Mouse (Mus musculus): ENCODE measurements around the gene Psmc3. TPM values are rescaled to one million over a fixed set of nuclear protein-coding genes. Genes with fewer than 3 reads are reported as not detected.

The Psmc3 gene
- polyA plus RNA-seq, 1 experiment, result 333 TPM

GRCm38 (mm10) chr2:91059376-91059775 is 5.6 kb downstream of the Psmc3 start:
- no peak overlapping the region for H3K27ac ChIP-seq (ENCODE audit: control insufficient read depth, insufficient read depth, low read depth, low read length, poor library complexity)
- WGBS, result 93% methylated on average over 2 of the region's 2 CpGs
- TF ChIP-seq CTCF (IDR thresholded peaks at IDR 0.05; ENCODE audit: control insufficient read depth, insufficient read depth, low read length) (no peak), POLR2A (IDR thresholded peaks at IDR 0.05; ENCODE audit: borderline replicate concordance, control insufficient read depth, low read depth, low read length) (no peak)
- H3K4me3 ChIP-seq (replicated peaks; ENCODE audit: control insufficient read depth, low read depth, low read length), result no peak overlapping the region
- H3K4me1 ChIP-seq (ENCODE audit: control insufficient read depth, insufficient read depth, low read length), result no peaks in the 10 kb centered on the region; the same call in 1 of the 2 replicates

GRCm38 (mm10) chr2:91060544-91061355 is 6.9 kb downstream of the Psmc3 start:
- TF ChIP-seq POLR2A (IDR thresholded peaks at IDR 0.05; ENCODE audit: borderline replicate concordance, control insufficient read depth, low read depth, low read length) (no peak), CTCF (IDR thresholded peaks at IDR 0.05; ENCODE audit: control insufficient read depth, insufficient read depth, low read length) (peak; percentile 55)
- Histone ChIP-seq H3K27ac (ENCODE audit: control insufficient read depth, insufficient read depth, low read depth, low read length, poor library complexity) (peak overlapping the region; percentile 8), H3K4me3 (replicated peaks; ENCODE audit: control insufficient read depth, low read depth, low read length) (no peak overlapping the region), H3K4me1 (ENCODE audit: control insufficient read depth, insufficient read depth, low read length) (no peaks in the 10 kb centered on the region; the same call in 1 of the 2 replicates)
- 76% methylated on average over 10 of the region's 10 CpGs for WGBS

- 84% methylated on average over 6 of the region's 6 CpGs for WGBS
- TF ChIP-seq CTCF (IDR thresholded peaks at IDR 0.05; ENCODE audit: control insufficient read depth, insufficient read depth, low read length) (no peak), POLR2A (IDR thresholded peaks at IDR 0.05; ENCODE audit: borderline replicate concordance, control insufficient read depth, low read depth, low read length) (no peak)
- Histone ChIP-seq H3K27ac (ENCODE audit: control insufficient read depth, insufficient read depth, low read depth, low read length, poor library complexity) (no peak overlapping the region), H3K4me3 (replicated peaks; ENCODE audit: control insufficient read depth, low read depth, low read length) (no peak overlapping the region), H3K4me1 (ENCODE audit: control insufficient read depth, insufficient read depth, low read length) (no peaks in the 10 kb centered on the region; the same call in 1 of the 2 replicates)
Measured at GRCm38 (mm10) chr2:91061849-91062481, 8.2 kb downstream of the Psmc3 start.

GRCm38 (mm10) chr2:91062779-91063606 is 9.2 kb downstream of the Psmc3 start:
- H3K27ac ChIP-seq (ENCODE audit: control insufficient read depth, insufficient read depth, low read depth, low read length, poor library complexity), result no peak overlapping the region
- no peak for TF ChIP-seq POLR2A (IDR thresholded peaks at IDR 0.05; ENCODE audit: borderline replicate concordance, control insufficient read depth, low read depth, low read length)
- no peak for TF ChIP-seq CTCF (IDR thresholded peaks at IDR 0.05; ENCODE audit: control insufficient read depth, insufficient read depth, low read length)
- H3K4me3 ChIP-seq (replicated peaks; ENCODE audit: control insufficient read depth, low read depth, low read length), result no peak overlapping the region
- no peaks in the 10 kb centered on the region; the same call in 1 of the 2 replicates for H3K4me1 ChIP-seq (ENCODE audit: control insufficient read depth, insufficient read depth, low read length)
- 92% methylated on average over 16 of the region's 16 CpGs for WGBS

- Histone ChIP-seq H3K4me3 (replicated peaks; ENCODE audit: control insufficient read depth, low read depth, low read length) (no peak overlapping the region), H3K4me1 (ENCODE audit: control insufficient read depth, insufficient read depth, low read length) (no peaks in the 10 kb centered on the region; the same call in 1 of the 2 replicates), H3K27ac (ENCODE audit: control insufficient read depth, insufficient read depth, low read depth, low read length, poor library complexity) (no peak overlapping the region)
- 92% methylated on average over 6 of the region's 6 CpGs for WGBS
- no peak for TF ChIP-seq POLR2A (IDR thresholded peaks at IDR 0.05; ENCODE audit: borderline replicate concordance, control insufficient read depth, low read depth, low read length)
- no peak for TF ChIP-seq CTCF (IDR thresholded peaks at IDR 0.05; ENCODE audit: control insufficient read depth, insufficient read depth, low read length)
Measured at GRCm38 (mm10) chr2:91064211-91064610, 10.4 kb downstream of the Psmc3 start.

- Histone ChIP-seq H3K27ac (ENCODE audit: control insufficient read depth, insufficient read depth, low read depth, low read length, poor library complexity) (no peak overlapping the region), H3K4me3 (replicated peaks; ENCODE audit: control insufficient read depth, low read depth, low read length) (no peak overlapping the region), H3K4me1 (ENCODE audit: control insufficient read depth, insufficient read depth, low read length) (no peaks in the 10 kb centered on the region; the same call in 1 of the 2 replicates)
- TF ChIP-seq POLR2A (IDR thresholded peaks at IDR 0.05; ENCODE audit: borderline replicate concordance, control insufficient read depth, low read depth, low read length), result no peak
- peak; percentile 95 for TF ChIP-seq CTCF (IDR thresholded peaks at IDR 0.05; ENCODE audit: control insufficient read depth, insufficient read depth, low read length)
- 40% methylated on average over 3 of the region's 3 CpGs for WGBS
Measured at GRCm38 (mm10) chr2:91065544-91065943, 11.7 kb downstream of the Psmc3 start.

- H3K4me1 ChIP-seq (ENCODE audit: control insufficient read depth, insufficient read depth, low read length), result peaks cover 4% of the 10 kb centered on the region; the same call in 1 of the 2 replicates
- no peak overlapping the region for H3K4me3 ChIP-seq (replicated peaks; ENCODE audit: control insufficient read depth, low read depth, low read length)
- H3K27ac ChIP-seq (ENCODE audit: control insufficient read depth, insufficient read depth, low read depth, low read length, poor library complexity), result no peak overlapping the region
- WGBS, result 88% methylated on average over 3 of the region's 3 CpGs
- TF ChIP-seq POLR2A (IDR thresholded peaks at IDR 0.05; ENCODE audit: borderline replicate concordance, control insufficient read depth, low read depth, low read length) (no peak), CTCF (IDR thresholded peaks at IDR 0.05; ENCODE audit: control insufficient read depth, insufficient read depth, low read length) (no peak)
Measured at GRCm38 (mm10) chr2:91066455-91066854, 12.6 kb downstream of the Psmc3 start.

Measured in bone marrow, adult 2 months (tissue).